Mouse (Mus musculus) effector memory CD4-positive, alpha-beta T cell, adult 5 months (primary cell): ENCODE results near the gene Tmem43. TPM values are rescaled to one million over a fixed set of nuclear protein-coding genes. Genes with fewer than 3 reads are reported as not detected.

Experiments used
- polyA plus RNA-seq: library from polyadenylated mRNA; unstranded; fragments of 100-300 nt; shearing (Covaris generic); gene quantifications from one replicate; pipeline ENCODE4 v1.2.1, GENCODE M21; 2017

The Tmem43 gene
- 34.1 TPM for polyA plus RNA-seq

DNA sequence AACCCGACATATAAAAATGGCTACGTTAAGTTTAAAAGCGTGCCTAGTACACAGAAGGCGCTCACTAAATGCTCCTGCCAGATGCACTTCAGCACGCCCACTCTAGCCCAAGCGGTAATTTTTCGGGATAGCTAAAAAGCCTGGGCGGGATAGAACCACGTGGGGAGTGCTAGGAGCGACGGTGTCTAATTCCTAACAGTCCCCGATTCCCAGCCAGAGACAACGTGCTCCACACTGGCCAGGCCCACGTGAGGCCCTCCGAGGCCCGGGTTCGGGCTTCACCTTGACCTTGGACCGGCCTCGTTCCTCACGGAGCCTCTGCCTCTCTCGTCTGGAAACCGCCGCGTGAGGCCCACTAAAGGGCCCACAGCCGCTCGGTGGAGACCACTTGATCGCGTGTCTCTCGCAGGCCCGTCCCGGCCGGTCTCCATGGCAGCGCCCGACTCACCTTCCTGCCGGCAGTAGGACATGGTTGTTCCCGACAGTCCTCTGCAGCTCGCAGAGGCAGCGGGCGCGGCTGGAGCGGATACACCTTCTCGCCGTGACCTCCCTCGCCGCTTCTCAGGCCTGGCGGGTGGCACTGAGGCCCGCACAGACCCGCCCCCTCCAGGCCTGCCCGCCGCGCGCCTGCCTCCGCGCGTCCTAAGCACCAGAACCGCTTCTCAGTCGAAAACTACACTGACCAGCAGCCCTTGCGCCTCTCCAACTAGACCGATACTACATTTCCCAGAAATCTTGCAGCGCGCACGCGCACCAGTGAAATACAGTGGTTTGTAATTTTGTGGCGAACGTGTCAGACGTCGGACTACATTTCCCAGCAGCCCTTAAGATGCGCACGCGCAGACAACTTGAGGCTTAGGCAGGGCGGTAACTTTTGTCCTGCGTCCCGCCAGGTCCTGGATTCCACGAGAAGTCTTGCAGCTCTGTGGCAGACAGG, at the start of gene Tmem43, which contains the start of gene Chchd4:
Gene Tmem43 (plus strand): TSS at position 836 of the 937 bp plus-strand sequence.
Gene Chchd4 (minus strand): TSS at position 679 of the 937 bp plus-strand sequence.

GRCm38 (mm10) chr6:91515545-91516449, 42.3 kb downstream of the Tmem43 start, which contains the start of the genes Xpc and Lsm3:
Gene Xpc, minus strand, starts transcription at chr6:91515888.
Gene Lsm3, plus strand, starts transcription at chr6:91515928.

Other genes with a start within 250 kb of the Tmem43 start
- gene Wnt7a, start 62.3 kb upstream of the Tmem43 start, polyA plus RNA-seq, result not detected
- gene Chchd4, start 157 bp upstream of the Tmem43 start, polyA plus RNA-seq, result 10.0 TPM
- gene Xpc, start 42.2 kb downstream of the Tmem43 start, polyA plus RNA-seq, result 14.4 TPM
- gene Lsm3, start 42.2 kb downstream of the Tmem43 start, polyA plus RNA-seq, result 86.4 TPM
- gene Slc6a6, start 210.3 kb downstream of the Tmem43 start, polyA plus RNA-seq, result 95.0 TPM